In the genomic region with DNA sequence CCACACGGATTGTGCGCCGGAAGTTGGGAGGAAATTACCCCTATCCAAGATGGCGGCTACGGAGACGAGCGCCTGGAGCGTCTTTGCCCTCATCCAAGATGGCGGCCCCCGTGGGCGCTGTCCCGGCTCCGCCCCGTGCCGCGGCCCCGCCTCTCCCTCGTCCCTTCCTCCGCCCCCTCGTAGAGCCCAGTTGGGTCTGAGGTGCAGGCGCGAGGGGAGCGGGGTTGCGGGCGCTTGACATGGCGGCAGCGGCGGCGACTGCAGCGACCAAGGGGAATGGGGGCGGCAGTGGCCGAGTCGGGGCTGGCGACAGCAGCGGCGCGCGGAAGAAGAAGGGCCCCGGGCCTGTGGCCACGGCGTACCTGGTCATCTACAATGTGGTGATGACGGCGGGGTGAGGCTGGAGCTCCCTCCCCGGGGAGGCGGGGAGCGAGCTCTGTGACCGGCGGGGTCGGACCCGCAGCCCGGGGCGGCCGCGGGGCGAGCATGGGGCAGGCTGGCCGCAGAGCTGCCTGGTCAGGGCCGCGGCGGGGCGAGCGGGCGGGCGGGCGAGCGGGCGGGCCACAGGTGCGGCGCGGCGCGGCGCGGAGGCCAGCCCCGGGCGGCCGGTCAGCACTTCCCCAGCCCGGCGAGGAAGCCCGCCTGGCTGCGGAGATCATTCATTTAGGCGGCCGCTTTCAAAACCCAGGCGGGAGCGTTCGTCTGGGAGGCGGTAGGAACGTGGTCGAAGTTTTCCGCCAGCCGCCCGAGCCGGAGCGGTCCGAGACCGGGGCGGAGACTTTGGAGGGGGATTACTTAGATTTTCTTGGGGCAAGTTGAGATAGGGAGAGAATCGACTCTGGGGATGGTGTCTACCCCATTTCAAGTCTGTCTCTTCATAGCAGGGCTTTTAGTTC, we compare ENCODE assay signal across 8 mouse cellular contexts. TPM values are rescaled to one million over a fixed set of nuclear protein-coding genes. Genes with fewer than 3 reads are reported as not detected.
DNase-seq lines count a peak whose midpoint lies in the region; ATAC-seq lines count a peak whose summit lies in the region.

A gene (plus strand): TSS at position 187 of the 896 bp plus-strand sequence.

- ATAC-seq in forebrain, embryonic 11.5 days (replicated peaks; ENCODE audit: low FRiP score) = peak; percentile 99
- ATAC-seq in heart, embryonic 16.5 days (replicated peaks; ENCODE audit: extremely low read depth, insufficient read depth, low FRiP score) = peak; percentile 99
- peak; percentile 95 for ATAC-seq in liver, embryonic 15.5 days (ENCODE audit: insufficient read depth)
- ATAC-seq in neural tube, embryonic 12.5 days (ENCODE audit: low FRiP score, low read depth) = peak; percentile 99

- H3K36me3 ChIP-seq in forebrain, embryonic 11.5 days (ENCODE audit: control insufficient read depth, insufficient read depth, low read length) = no peaks in the 10 kb centered on the region
- peaks cover 3% of the 10 kb centered on the region; the same call in 1 of the 2 replicates for H3K36me3 ChIP-seq in heart, embryonic 16.5 days (ENCODE audit: control insufficient read depth, insufficient read depth)
- 0 out of 2 replicates have a peak, but pooled peaks cover 4% of the 10 kb centered on the region for H3K36me3 ChIP-seq in liver, embryonic 15.5 days (replicated peaks)
- H3K36me3 ChIP-seq in neural tube, embryonic 12.5 days = peaks cover 3% of the 10 kb centered on the region

- DNase-seq in CD8-positive naive resting alpha-beta T cell, adult 2 months (ENCODE audit: low read depth in 2 of 2, low spot score in 2 of 2) = peak; percentile 79 to 92
- DNase-seq in c-Kit-positive CD71-negative TER-119-negative erythroid progenitor cells, embryonic 14.5 days (ENCODE audit: low read depth) = peak; percentile 83
- peak; percentile 99 for DNase-seq in forebrain, embryonic 11.5 days (ENCODE audit: low spot score)
- peak; percentile 95 to 97 for DNase-seq in kidney, postnatal 36 days
- peak; percentile 86 for DNase-seq in telencephalon, adult 2 months (ENCODE audit: low read depth, low spot score)

- under 1% methylated on average over 76 of the region's 97 CpGs for WGBS in forebrain, embryonic 11.5 days
- 2% methylated on average over 89 of the region's 97 CpGs for WGBS in heart, embryonic 16.5 days
- WGBS in liver, embryonic 15.5 days (ENCODE audit: insufficient replicate concordance) = under 1% methylated on average over 97 of the region's 97 CpGs
- WGBS in neural tube, embryonic 12.5 days = under 1% methylated on average over 91 of the region's 97 CpGs

- H3K9ac ChIP-seq in forebrain, embryonic 11.5 days (ENCODE audit: low read length) = peak within 1 kb of the TSS; percentile 85
- H3K9ac ChIP-seq in heart, embryonic 16.5 days (ENCODE audit: low read length) = peak within 1 kb of the TSS; percentile 88
- peak within 1 kb of the TSS; percentile 81 for H3K9ac ChIP-seq in liver, embryonic 15.5 days
- H3K9ac ChIP-seq in neural tube, embryonic 12.5 days = peak within 1 kb of the TSS; percentile 78

- H3K4me1 ChIP-seq in forebrain, embryonic 11.5 days (replicated peaks; ENCODE audit: control insufficient read depth, insufficient read depth, low read length) = no peaks in the 10 kb centered on the region
- peaks cover 7% of the 10 kb centered on the region; the same call in 1 of the 2 replicates for H3K4me1 ChIP-seq in heart, embryonic 16.5 days (ENCODE audit: control insufficient read depth, insufficient read depth, low read length)
- peaks cover 10% of the 10 kb centered on the region; the same call in 1 of the 2 replicates for H3K4me1 ChIP-seq in liver, embryonic 15.5 days (replicated peaks)
- 0 out of 2 replicates have a peak, but pooled peaks cover 2% of the 10 kb centered on the region for H3K4me1 ChIP-seq in neural tube, embryonic 12.5 days

- H3K9me3 ChIP-seq in forebrain, embryonic 11.5 days (ENCODE audit: control insufficient read depth, low read length) = no peaks in the 10 kb centered on the region; the same call in 1 of the 2 replicates
- no peaks in the 10 kb centered on the region for H3K9me3 ChIP-seq in heart, embryonic 16.5 days (replicated peaks; ENCODE audit: control insufficient read depth, low read length)
- no peaks in the 10 kb centered on the region for H3K9me3 ChIP-seq in liver, embryonic 15.5 days (replicated peaks)
- no peaks in the 10 kb centered on the region for H3K9me3 ChIP-seq in neural tube, embryonic 12.5 days

- H3K27ac ChIP-seq in forebrain, embryonic 11.5 days (ENCODE audit: low read depth, low read length) = peak within 1 kb of the TSS; percentile 59; the same call in 1 of the 2 replicates
- H3K27ac ChIP-seq in heart, embryonic 16.5 days (ENCODE audit: low read length) = peak within 1 kb of the TSS; percentile 79
- H3K27ac ChIP-seq in liver, embryonic 15.5 days (replicated peaks) = peak within 1 kb of the TSS; percentile 84
- peak within 1 kb of the TSS; percentile 57 for H3K27ac ChIP-seq in neural tube, embryonic 12.5 days

- H3K4me2 ChIP-seq in forebrain, embryonic 11.5 days (ENCODE audit: low read depth, low read length, severe bottlenecking) = peak within 1 kb of the TSS; percentile 68
- peak within 1 kb of the TSS; percentile 88 for H3K4me2 ChIP-seq in heart, embryonic 16.5 days (ENCODE audit: low read depth, low read length)
- peak within 1 kb of the TSS; percentile 88 for H3K4me2 ChIP-seq in liver, embryonic 15.5 days
- H3K4me2 ChIP-seq in neural tube, embryonic 12.5 days (replicated peaks) = peak within 1 kb of the TSS; percentile 68

- peaks cover 2% of the 10 kb centered on the region; the same call in 1 of the 2 replicates for H3K27me3 ChIP-seq in forebrain, embryonic 11.5 days (ENCODE audit: control insufficient read depth, insufficient read depth, low read length)
- H3K27me3 ChIP-seq in heart, embryonic 16.5 days (ENCODE audit: control insufficient read depth, insufficient read depth, low read length) = peaks cover 3% of the 10 kb centered on the region
- peaks cover 19% of the 10 kb centered on the region for H3K27me3 ChIP-seq in liver, embryonic 15.5 days
- H3K27me3 ChIP-seq in neural tube, embryonic 12.5 days (replicated peaks) = peaks cover 3% of the 10 kb centered on the region; the same call in 1 of the 2 replicates

- H3K4me3 ChIP-seq in forebrain, embryonic 11.5 days (ENCODE audit: low read depth, low read length) = peak within 1 kb of the TSS; percentile 87
- H3K4me3 ChIP-seq in heart, embryonic 16.5 days (ENCODE audit: low read length) = peak within 1 kb of the TSS; percentile 84
- H3K4me3 ChIP-seq in liver, embryonic 15.5 days (replicated peaks) = peak within 1 kb of the TSS; percentile 93
- H3K4me3 ChIP-seq in neural tube, embryonic 12.5 days = peak within 1 kb of the TSS; percentile 81

RNA-seq across cellular contexts. Expression of the gene that starts here (rescaled TPM):
- 24.4 and 33.9 TPM in 2 replicates for polyA plus RNA-seq in forebrain, embryonic 11.5 days (2014; fragmentation: Nextera tagmentation; extraction: Ambion mirVana)
- polyA plus RNA-seq in heart, embryonic 16.5 days (2015; fragmentation: Nextera tagmentation; extraction: Ambion mirVana) = 61.5 and 61.9 TPM in 2 replicates
- 105 and 116 TPM in 2 replicates for polyA plus RNA-seq in liver, embryonic 15.5 days (2015; fragmentation: Nextera tagmentation; extraction: Ambion mirVana)
- polyA plus RNA-seq in neural tube, embryonic 12.5 days (2016; fragmentation: Nextera tagmentation; extraction: Ambion mirVana) = 36.0 and 47.8 TPM in 2 replicates

Comparison
In these comparisons a context has a peak if more than half of its experiments do, and no peak if none do; other contexts are left out.
1. Peak in every context shown above with its lines: DNase-seq, ATAC-seq, H3K4me3 ChIP-seq and H3K27ac ChIP-seq.